Mouse (Mus musculus) heart, postnatal 14 days (tissue): ENCODE results near the gene Asb4. TPM values are rescaled to one million over a fixed set of nuclear protein-coding genes. Genes with fewer than 3 reads are reported as not detected.
"Not testable (repeated sequence)": the region's sequence is repeated elsewhere in the genome, so short reads cannot be mapped to it uniquely, and the experiment has no call there.

Source experiments
- DNase-seq, 2 experiments: peaks; one replicate each; pipeline ENCODE4 v3.0.0; 2021 to 2022
- intact Hi-C: fragments of 180-260 bp; cut with DNase I; formaldehyde crosslinking; loops from one replicate; pipeline ENCODE4 v1.15.1; 2025
- long read RNA-seq, 2 experiments: library from polyadenylated mRNA; stranded (forward); transcript quantifications; one replicate each; pipeline ENCODE4 v2.0.0; 2021
- total RNA-seq, 2 experiments: library from RNA; stranded (reverse); gene quantifications; 2 replicates each; pipeline ENCODE4 v1.2.3; 2021

The Asb4 gene
- total RNA-seq, result 1 to 10 TPM; 6.8 to 8.2 TPM
- long read RNA-seq, experiment 1, partial matches to known transcripts, result 11 of 11 reads
- long read RNA-seq, experiment 1, other reads (novel, unspliced or antisense), result 0 of 11 reads
- long read RNA-seq, experiment 2, partial matches to known transcripts, result 14 of 15 reads
- long read RNA-seq, experiment 2, other reads (novel, unspliced or antisense), result 1 of 15 reads

GRCm38 (mm10) chr6:5383336-5384177 lies at the start of gene Asb4:
Asb4 (plus strand) TSS chr6:5383386.
- DNase-seq, result no peak
- intact Hi-C loops, result loop anchor here (5.0 to 10.0 kb wide), 8 partner anchors 86 to 969 kb away; partner anchors contain the start of genes Pon2, Pon3 and Ppp1r9a

DNA sequence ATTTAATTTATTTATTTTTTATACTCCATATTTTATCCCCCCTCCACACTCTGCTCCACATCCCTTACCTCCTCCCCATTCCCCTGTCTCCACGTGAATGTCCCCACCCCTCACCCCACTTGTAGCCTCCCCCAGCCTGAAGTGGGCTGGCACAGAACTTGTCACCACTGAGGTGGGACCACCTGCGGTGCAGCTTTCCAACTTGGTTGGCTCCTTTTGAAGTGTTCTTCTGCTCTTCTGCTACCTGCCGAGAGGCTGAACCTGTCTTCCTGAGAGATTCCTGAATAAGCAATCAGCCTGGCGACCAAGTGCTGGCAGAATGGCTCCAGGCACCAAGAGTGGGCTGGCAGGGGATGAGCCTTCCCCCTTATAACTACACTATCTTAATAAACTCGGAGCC lies 49.2 kb upstream of the Asb4 start:
- intact Hi-C loops, result no loop called here

GRCm38 (mm10) chr6:5336016-5336415 lies 47.2 kb upstream of the Asb4 start:
- intact Hi-C loops, DNase-seq: not testable (repeated sequence)

More for the DNA sequence above, 49.2 kb upstream of the Asb4 start:
- no peak for DNase-seq

DNA sequence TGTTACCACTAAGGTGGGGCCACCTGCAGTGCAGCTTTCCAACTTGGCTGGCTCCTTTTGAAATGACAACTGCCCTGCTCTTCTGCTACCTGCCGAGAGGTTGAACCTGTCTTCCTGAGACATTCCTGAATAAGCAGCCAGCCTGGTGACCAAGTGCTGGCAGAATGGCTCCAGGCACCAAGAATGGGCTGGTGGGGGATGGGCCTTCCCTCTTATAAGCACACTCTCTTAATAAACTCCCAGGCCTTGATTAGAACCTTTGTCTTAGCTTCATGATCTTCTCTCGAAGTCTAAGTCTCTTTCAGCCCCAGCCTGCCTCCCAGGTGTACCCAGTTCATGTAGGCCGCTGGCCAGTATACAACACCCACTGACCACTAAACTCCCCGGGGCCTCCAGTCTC lies 44.4 kb upstream of the Asb4 start:
- DNase-seq, intact Hi-C loops: not testable (repeated sequence)

- intact Hi-C loops, DNase-seq: not testable (repeated sequence)
Observed at GRCm38 (mm10) chr6:5339283-5339682, 43.9 kb upstream of the Asb4 start.

GRCm38 (mm10) chr6:5344255-5344654 lies 38.9 kb upstream of the Asb4 start:
- intact Hi-C loops, result no loop called here
- peak in 1 of 2 experiments; percentile 3 for DNase-seq

DNA sequence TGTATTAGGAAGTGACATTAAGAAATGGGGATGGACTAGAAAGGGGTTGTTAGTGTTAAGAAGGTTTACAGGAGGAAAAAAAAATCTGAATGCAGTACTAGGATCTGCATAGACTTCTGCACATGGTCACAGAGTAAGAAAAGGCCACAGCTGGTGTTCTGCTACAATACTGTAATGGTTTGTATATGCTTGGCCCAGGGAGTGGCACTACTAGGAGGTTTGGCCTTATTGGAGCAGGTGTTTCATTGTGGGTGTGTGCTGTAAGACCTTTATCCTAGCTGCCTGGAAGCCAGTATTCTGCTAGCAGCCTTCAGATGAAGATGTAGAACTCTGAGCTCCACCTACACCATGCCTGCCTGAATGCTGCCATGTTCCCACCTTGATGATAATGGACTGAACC lies 25.3 kb upstream of the Asb4 start:
- intact Hi-C loops, result no loop called here
- no peak for DNase-seq

GRCm38 (mm10) chr6:5360402-5360801 lies 22.8 kb upstream of the Asb4 start:
- no peak for DNase-seq
- intact Hi-C loops, result no loop called here

DNA sequence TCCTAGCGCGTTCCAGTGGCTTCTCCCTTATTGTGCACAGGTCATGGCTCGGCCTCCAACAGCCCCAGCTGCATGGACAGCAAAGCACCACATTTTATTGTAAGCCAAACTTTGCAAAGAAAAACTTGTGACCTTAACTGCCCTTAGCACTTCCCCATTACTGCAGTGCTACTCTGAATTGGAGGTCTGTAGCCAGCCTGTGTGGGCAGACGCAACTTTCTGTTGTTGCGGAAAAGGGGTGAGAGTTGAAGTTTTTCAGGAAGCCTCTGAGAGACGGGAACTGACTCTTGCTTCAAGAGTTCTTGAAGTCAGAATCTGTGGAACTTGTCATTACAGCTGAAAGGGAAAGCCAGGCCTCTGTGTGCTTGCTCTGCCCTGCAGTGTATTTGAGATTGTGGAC lies 21.2 kb upstream of the Asb4 start:
- no peak for DNase-seq
- intact Hi-C loops, result no loop called here

DNA sequence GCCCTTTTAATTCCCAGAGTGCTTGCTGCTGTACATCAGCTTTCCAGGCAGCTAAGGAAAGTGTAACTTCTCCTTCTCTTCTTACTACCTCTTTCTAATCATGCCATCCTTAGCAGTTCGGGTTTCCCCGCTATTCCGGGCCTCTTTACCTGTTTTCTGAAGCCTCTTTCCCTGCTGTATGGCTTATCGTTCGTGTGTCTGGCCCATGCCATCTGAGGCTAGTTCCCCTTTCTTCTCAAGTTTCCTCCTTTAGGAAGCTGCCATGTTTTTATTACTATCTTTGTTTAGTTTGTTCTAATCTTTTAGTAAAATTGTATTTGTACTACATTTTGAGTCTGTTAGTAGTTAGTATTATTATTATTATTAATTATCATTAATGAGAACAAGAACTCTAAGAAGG lies 17.3 kb upstream of the Asb4 start:
- no peak for DNase-seq
- intact Hi-C loops, result no loop called here

DNA sequence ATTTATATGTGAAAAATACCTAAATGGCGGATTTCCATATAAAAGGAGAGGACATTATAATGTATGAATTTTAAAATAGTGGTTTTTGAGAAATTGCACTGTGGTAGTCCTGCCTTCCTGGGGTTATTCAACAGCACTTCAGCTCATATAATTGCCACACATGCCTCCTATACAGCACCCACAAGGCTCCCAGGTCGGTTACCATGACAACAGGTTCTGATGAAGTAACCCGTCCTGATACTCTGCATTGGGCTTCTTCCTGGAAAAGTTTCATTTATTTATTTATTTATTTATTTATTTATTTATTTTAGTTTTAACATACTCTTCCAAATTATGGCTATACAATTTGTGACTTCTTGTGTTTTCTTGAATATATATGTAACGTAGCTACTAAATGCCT lies 6.3 kb upstream of the Asb4 start:
- intact Hi-C loops, result no loop called here
- DNase-seq, result no peak

GRCm38 (mm10) chr6:5379048-5379447 lies 4.1 kb upstream of the Asb4 start:
- intact Hi-C loops, result no loop called here
- DNase-seq, result no peak

DNA sequence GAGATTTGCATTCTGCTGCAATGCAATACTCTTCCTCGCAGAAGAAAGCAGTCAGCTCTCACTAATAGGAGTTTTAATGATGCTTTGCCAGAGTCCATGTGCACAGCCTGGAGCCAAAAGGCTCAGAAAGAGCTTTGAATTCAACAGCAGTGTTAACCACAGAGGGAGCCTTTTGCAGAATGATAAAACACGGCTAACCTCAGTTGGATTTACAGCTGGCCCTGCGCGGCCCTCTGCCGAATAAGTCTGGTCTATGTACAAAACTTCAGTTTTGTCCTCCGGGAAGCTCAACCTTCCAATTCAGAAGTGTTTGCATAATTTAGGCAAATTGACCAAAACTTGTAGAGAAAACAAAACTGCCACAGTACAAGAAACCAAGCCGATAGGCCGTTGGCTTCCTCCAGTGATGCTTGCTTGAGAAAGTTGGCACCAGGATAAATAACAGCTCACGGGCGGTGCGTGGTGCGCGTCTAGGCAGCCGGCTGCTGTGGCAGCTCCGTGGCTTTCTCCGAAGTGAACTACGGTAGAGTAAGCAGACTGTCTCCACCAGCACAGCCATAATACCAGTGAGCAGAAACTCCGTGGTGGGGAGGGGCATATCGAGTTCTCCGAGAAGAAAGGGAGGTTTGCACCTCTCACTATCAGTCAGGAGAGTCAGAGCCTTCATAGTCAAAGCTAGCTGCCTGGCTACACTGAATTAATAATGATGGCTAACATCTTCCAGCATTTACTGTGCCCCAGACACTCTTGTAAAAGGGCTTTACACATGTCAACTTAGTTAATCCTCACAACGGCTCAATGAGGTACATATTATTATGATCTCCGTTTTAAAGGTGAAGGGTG lies 3.2 kb upstream of the Asb4 start:
- DNase-seq, result peak in 1 of 2 experiments; percentile 26
- intact Hi-C loops, result loop anchor here (5.0 to 10.0 kb wide), 8 partner anchors 83 to 965 kb away; partner anchors contain the start of genes Pon2, Pon3 and Ppp1r9a

GRCm38 (mm10) chr6:5380624-5381252 lies 2.4 kb upstream of the Asb4 start:
- intact Hi-C loops, result loop anchor here (5.0 to 10.0 kb wide), 8 partner anchors 83 to 966 kb away; partner anchors contain the start of genes Pon2, Pon3 and Ppp1r9a
- no peak for DNase-seq

- DNase-seq, result no peak
- intact Hi-C loops, result loop anchor here (5.0 to 10.0 kb wide), 8 partner anchors 85 to 967 kb away; partner anchors contain the start of genes Pon2, Pon3 and Ppp1r9a
Observed at GRCm38 (mm10) chr6:5381918-5382582, 1.1 kb upstream of the Asb4 start.

DNA sequence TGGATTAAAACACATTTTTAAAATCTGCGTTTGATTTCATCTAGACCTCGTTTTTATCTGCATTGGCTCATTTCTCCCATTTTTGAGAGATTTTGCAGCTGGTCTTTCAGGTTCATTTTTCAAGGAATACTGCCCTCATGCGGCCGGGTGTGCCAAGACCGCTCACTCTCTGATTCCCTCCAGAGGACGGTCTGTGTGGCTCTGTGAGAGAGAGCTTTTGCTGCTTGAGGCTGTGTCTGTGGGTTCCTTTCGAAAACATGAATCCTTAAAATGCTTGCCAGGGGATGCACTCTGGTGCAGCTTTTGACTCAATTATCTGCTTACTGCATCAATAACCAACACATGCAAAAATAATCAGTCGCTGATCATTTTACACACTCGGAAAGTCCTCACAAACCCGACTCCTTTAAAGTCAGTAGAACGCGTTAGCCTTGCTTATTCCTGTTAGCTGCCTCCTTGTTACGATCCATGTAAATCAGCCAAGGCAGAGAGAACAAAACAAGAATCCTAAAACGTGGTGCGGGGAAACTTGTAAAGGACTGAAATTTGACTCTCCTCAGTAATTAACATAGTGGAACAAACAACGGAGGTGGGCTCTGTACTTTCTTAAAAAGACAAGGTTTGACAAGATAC lies 487 bp upstream of the Asb4 start:
- intact Hi-C loops, result loop anchor here (5.0 to 10.0 kb wide), 8 partner anchors 85 to 968 kb away; partner anchors contain the start of genes Pon2, Pon3 and Ppp1r9a
- DNase-seq, result peak; percentile 82 to 86

DNA sequence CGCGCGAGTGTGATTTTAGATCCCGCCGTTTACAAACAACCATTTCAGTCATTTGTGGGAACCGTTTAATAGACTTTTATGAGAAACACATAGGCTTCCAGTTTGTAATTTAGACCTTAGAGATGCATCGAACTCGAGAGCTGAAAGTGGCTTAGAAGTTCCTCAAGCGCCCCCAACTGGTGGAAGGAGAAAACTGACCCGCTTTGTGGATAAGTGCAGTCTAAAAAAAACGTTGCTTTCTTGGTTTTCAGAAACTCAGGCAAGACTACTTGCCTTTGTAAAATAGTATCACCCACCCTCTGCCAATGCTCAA lies 948 bp downstream of the Asb4 start:
- intact Hi-C loops, result loop anchor here (5.0 to 10.0 kb wide), 8 partner anchors 87 to 969 kb away; partner anchors contain the start of genes Pon2, Pon3 and Ppp1r9a
- peak; percentile 71 to 73 for DNase-seq

GRCm38 (mm10) chr6:5385161-5385640 lies 2.0 kb downstream of the Asb4 start:
- intact Hi-C loops, result loop anchor here (10.0 kb wide), 3 partner anchors 130 to 970 kb away; partner anchors contain the start of gene Pon3
- DNase-seq, result no peak

DNA sequence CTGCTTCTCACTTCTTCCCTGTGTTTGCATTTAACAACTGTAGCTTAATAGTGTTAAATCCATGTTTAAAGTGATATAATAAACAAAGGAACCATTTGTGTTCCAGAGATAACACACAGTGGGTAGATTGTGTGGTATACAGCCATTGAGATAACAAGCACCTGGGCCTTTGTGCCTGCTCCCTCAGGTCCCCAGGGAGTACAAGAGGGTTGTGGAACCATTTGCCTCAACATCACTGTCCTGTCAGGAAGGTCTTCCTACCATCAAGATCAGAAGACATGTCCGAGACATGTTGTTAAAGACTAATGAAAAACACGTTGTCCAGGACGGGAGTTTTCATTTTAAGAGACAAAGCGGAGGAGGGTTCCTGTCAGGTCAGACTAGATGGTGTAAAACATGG lies 3.3 kb downstream of the Asb4 start:
- intact Hi-C loops, result loop anchor here (10.0 kb wide), 3 partner anchors 132 to 972 kb away; partner anchors contain the start of gene Pon3
- DNase-seq, result no peak
